Mouse (Mus musculus): ENCODE measurements at regions not wholly inside any gene's neighbourhood (a gene's known extent, or its start where the extent isn't known, plus 50 kb on each side); places are given as distances from the start of the nearest gene placed in this dataset.

- no peak for DNase-seq (ENCODE audit: low spot score in 2 of 2)
Measured at GRCm38 (mm10) chr1:183504103-183504841, 86.3 kb downstream of the Hhipl2 start.

- DNase-seq (ENCODE audit: low spot score in 2 of 2): no peak
Measured at GRCm38 (mm10) chr1:183507893-183508292, 89.9 kb downstream of the Hhipl2 start.

GRCm38 (mm10) chr1:183510759-183511158 is 92.7 kb downstream of the Hhipl2 start:
- DNase-seq (ENCODE audit: low spot score in 2 of 2): peak; percentile 30 to 41

GRCm38 (mm10) chr1:183513876-183514275 is 95.9 kb downstream of the Hhipl2 start:
- DNase-seq (ENCODE audit: low spot score in 2 of 2): no peak

GRCm38 (mm10) chr1:183514281-183514983 is 96.4 kb downstream of the Hhipl2 start:
- no peak for DNase-seq (ENCODE audit: low spot score in 2 of 2)

GRCm38 (mm10) chr1:183514984-183515287 is 96.9 kb downstream of the Hhipl2 start:
- DNase-seq (ENCODE audit: low spot score in 2 of 2): no peak

GRCm38 (mm10) chr1:183516167-183516566 is 98.2 kb downstream of the Hhipl2 start:
- no peak for DNase-seq (ENCODE audit: low spot score in 2 of 2)

- no peak for DNase-seq (ENCODE audit: low spot score in 2 of 2)
Measured at GRCm38 (mm10) chr1:183517236-183517635, 99.2 kb downstream of the Hhipl2 start.

GRCm38 (mm10) chr1:183521569-183521968 is 103.6 kb downstream of the Hhipl2 start:
- no peak for DNase-seq (ENCODE audit: low spot score in 2 of 2)

GRCm38 (mm10) chr1:183533386-183533785 is 115.4 kb downstream of the Hhipl2 start:
- no peak for DNase-seq (ENCODE audit: low spot score in 2 of 2)

GRCm38 (mm10) chr1:183548752-183549387 is 130.9 kb downstream of the Hhipl2 start:
- no peak for DNase-seq (ENCODE audit: low spot score in 2 of 2)

GRCm38 (mm10) chr1:183552617-183553016 is 134.6 kb downstream of the Hhipl2 start:
- DNase-seq (ENCODE audit: low spot score in 2 of 2): no peak

GRCm38 (mm10) chr1:183553219-183553618 is 135.2 kb downstream of the Hhipl2 start:
- DNase-seq (ENCODE audit: low spot score in 2 of 2): peak in 1 of 2 experiments; percentile 8

GRCm38 (mm10) chr1:183562853-183563252 is 144.8 kb downstream of the Hhipl2 start:
- no peak for DNase-seq (ENCODE audit: low spot score in 2 of 2)

- no peak for DNase-seq (ENCODE audit: low spot score in 2 of 2)
Measured at GRCm38 (mm10) chr1:183573621-183574585, 155.9 kb downstream of the Hhipl2 start.

- no peak for DNase-seq (ENCODE audit: low spot score in 2 of 2)
Measured at GRCm38 (mm10) chr1:183584861-183585260, 166.8 kb downstream of the Hhipl2 start.

GRCm38 (mm10) chr1:183586406-183586805 is 168.4 kb downstream of the Hhipl2 start:
- no peak for DNase-seq (ENCODE audit: low spot score in 2 of 2)

- DNase-seq (ENCODE audit: low spot score in 2 of 2): no peak
Measured at GRCm38 (mm10) chr1:183595306-183595705, 177.3 kb downstream of the Hhipl2 start.

- DNase-seq (ENCODE audit: low spot score in 2 of 2): no peak
Measured at GRCm38 (mm10) chr1:183600466-183600865, 182.5 kb downstream of the Hhipl2 start.

- DNase-seq (ENCODE audit: low spot score in 2 of 2): no peak
Measured at GRCm38 (mm10) chr1:183611966-183612694, 194.1 kb downstream of the Hhipl2 start.

- DNase-seq (ENCODE audit: low spot score in 2 of 2): no peak
Measured at GRCm38 (mm10) chr1:183619451-183620059, 201.5 kb downstream of the Hhipl2 start.

All from spleen, postnatal 36 days (tissue).